Mouse (Mus musculus) v-Abl transformed pro-B cells (cell line): ENCODE results near the gene Tm9sf1.

Experiments used
- in situ Hi-C, 2 experiments: fragments of 400-800 bp; cut with MboI; formaldehyde crosslinking; loops; one replicate each; pipeline ENCODE4 v1.15.1; 2025; ENCODE audit not compliant: unreplicated experiment in 2 of 2

Gene Tm9sf1

GRCm38 (mm10) chr14:55596036-55596690, 47.4 kb downstream of the Tm9sf1 start:
- in situ Hi-C loops = no loop called here

- in situ Hi-C loops = no loop called here
Observed at GRCm38 (mm10) chr14:55592226-55592625, 51.4 kb downstream of the Tm9sf1 start.

- in situ Hi-C loops = no loop called here
Observed at GRCm38 (mm10) chr14:55591331-55591891, 52.2 kb downstream of the Tm9sf1 start, which contains the start of gene Rnf31. Gene Rnf31, plus strand, starts transcription at chr14:55591708.

GRCm38 (mm10) chr14:55590748-55591330, 52.8 kb downstream of the Tm9sf1 start, which contains the start of gene Psme2:
Gene Psme2, minus strand, starts transcription at chr14:55591113.
- in situ Hi-C loops = no loop called here

GRCm38 (mm10) chr14:55589771-55590448, 53.7 kb downstream of the Tm9sf1 start:
- in situ Hi-C loops = loop anchor here in 1 of 2 experiments (10.0 kb wide), 1 partner anchor 95 kb away; the partner anchor contains the start of gene Carmil3

GRCm38 (mm10) chr14:55589271-55589670, 54.3 kb downstream of the Tm9sf1 start:
- in situ Hi-C loops = loop anchor here in 1 of 2 experiments (10.0 kb wide), 1 partner anchor 94 kb away; the partner anchor contains the start of gene Carmil3

GRCm38 (mm10) chr14:55586149-55586548, 57.5 kb downstream of the Tm9sf1 start:
- in situ Hi-C loops = loop anchor here in 1 of 2 experiments (10.0 kb wide), 1 partner anchor 91 kb away; the partner anchor contains the start of gene Carmil3
